Mouse (Mus musculus): ENCODE measurements at regions not wholly inside any gene's neighbourhood (a gene's known extent, or its start where the extent isn't known, plus 50 kb on each side); places are given as distances from the start of the nearest gene placed in this dataset.
A peak's percentile ranks its signal among the peaks of the same experiment; 100 is the strongest.

GRCm38 (mm10) chr19:23044510-23045464 is 96.2 kb upstream of the Klf9 start:
- DNase-seq (ENCODE audit: low read depth): no peak

GRCm38 (mm10) chr19:23051456-23051855 is 89.6 kb upstream of the Klf9 start:
- DNase-seq (ENCODE audit: low read depth): no peak

- no peak for DNase-seq (ENCODE audit: low read depth)
Measured at GRCm38 (mm10) chr19:23054440-23054839, 86.6 kb upstream of the Klf9 start.

- no peak for DNase-seq (ENCODE audit: low read depth)
Measured at GRCm38 (mm10) chr19:23055916-23056805, 84.9 kb upstream of the Klf9 start.

GRCm38 (mm10) chr19:23056851-23057707 is 83.9 kb upstream of the Klf9 start:
- peak; percentile 46 for DNase-seq (ENCODE audit: low read depth)

- no peak for DNase-seq (ENCODE audit: low read depth)
Measured at GRCm38 (mm10) chr19:23057739-23058501, 83.1 kb upstream of the Klf9 start.

- no peak for DNase-seq (ENCODE audit: low read depth)
Measured at GRCm38 (mm10) chr19:23058502-23058900, 82.5 kb upstream of the Klf9 start.

- DNase-seq (ENCODE audit: low read depth): no peak
Measured at GRCm38 (mm10) chr19:23061081-23061640, 79.9 kb upstream of the Klf9 start.

- DNase-seq (ENCODE audit: low read depth): no peak
Measured at GRCm38 (mm10) chr19:23061906-23062305, 79.1 kb upstream of the Klf9 start.

- DNase-seq (ENCODE audit: low read depth): no peak
Measured at GRCm38 (mm10) chr19:23062851-23063250, 78.2 kb upstream of the Klf9 start.

GRCm38 (mm10) chr19:23065548-23065947 is 75.5 kb upstream of the Klf9 start:
- no peak for DNase-seq (ENCODE audit: low read depth)

GRCm38 (mm10) chr19:23066726-23067125 is 74.3 kb upstream of the Klf9 start:
- no peak for DNase-seq (ENCODE audit: low read depth)

- DNase-seq (ENCODE audit: low read depth): no peak
Measured at GRCm38 (mm10) chr19:23068600-23068999, 72.4 kb upstream of the Klf9 start.

- DNase-seq (ENCODE audit: low read depth): no peak
Measured at GRCm38 (mm10) chr19:23069656-23070055, 71.4 kb upstream of the Klf9 start.

GRCm38 (mm10) chr19:23071000-23071399 is 70.0 kb upstream of the Klf9 start:
- DNase-seq (ENCODE audit: low read depth): no peak

- no peak for DNase-seq (ENCODE audit: low read depth)
Measured at GRCm38 (mm10) chr19:23074602-23075570, 66.1 kb upstream of the Klf9 start.

GRCm38 (mm10) chr19:23075790-23076189 is 65.2 kb upstream of the Klf9 start:
- no peak for DNase-seq (ENCODE audit: low read depth)

GRCm38 (mm10) chr19:23085173-23085660 is 55.8 kb upstream of the Klf9 start:
- no peak for DNase-seq (ENCODE audit: low read depth)

GRCm38 (mm10) chr19:23087575-23087974 is 53.5 kb upstream of the Klf9 start:
- no peak for DNase-seq (ENCODE audit: low read depth)

All from c-Kit-positive CD71-negative TER-119-negative erythroid progenitor cells, embryonic 14.5 days (primary cell).